ENCODE assay signal across 4 mouse cellular contexts in the genomic region with DNA sequence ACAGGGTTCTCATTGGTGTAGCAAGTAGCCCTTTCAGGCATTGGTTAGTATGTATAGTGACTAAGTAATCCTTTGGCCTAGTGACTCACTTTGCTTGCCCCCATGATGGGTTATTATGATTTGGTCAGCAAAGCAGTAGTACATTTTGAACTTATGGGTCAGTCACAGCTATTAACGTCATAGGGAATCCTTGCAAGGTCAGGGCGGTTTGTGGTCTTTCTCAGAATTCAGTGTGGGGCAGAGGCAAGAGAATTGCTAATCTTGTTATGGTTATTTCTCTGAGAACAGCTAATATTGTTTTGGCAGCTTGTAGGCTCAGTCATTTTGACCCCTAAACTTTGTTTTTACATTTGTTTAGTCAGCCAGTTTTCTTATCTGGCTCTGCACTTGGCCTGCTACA. TPM values are rescaled to one million over a fixed set of nuclear protein-coding genes. Genes with fewer than 3 reads are reported as not detected.
DNase-seq lines count a peak whose midpoint lies in the region; ATAC-seq and TF ChIP-seq lines count a peak whose summit lies in the region.
"Not testable (repeated sequence)": the region's sequence is repeated elsewhere in the genome, so short reads cannot be mapped to it uniquely, and the experiment has no call there.

No protein-coding gene starts in this region.

- H3K27ac ChIP-seq in liver, postnatal 0 days (ENCODE audit: low read depth): not testable (repeated sequence)

- H3K9ac ChIP-seq in liver, postnatal 0 days (replicated peaks): not testable (repeated sequence)

- WGBS in liver, postnatal 0 days (ENCODE audit: insufficient replicate concordance): 68% methylated on average over 2 of the region's 2 CpGs

- DNase-seq in NIH3T3 (ENCODE audit: low read depth): peak; percentile 61
- DNase-seq in adrenal gland, adult 2 months: peak; percentile 41
- DNase-seq in adrenal gland, postnatal 36 days: peak; percentile 14 to 39
- not testable (repeated sequence) for DNase-seq in liver, postnatal 0 days

- not testable (repeated sequence) for H3K4me2 ChIP-seq in liver, postnatal 0 days (ENCODE audit: low read depth, low read length)

- not testable (repeated sequence) for TF ChIP-seq CTCF in liver, postnatal 0 days (IDR thresholded peaks at IDR 0.05; ENCODE audit: low read depth)

- not testable (repeated sequence) for H3K4me1 ChIP-seq in liver, postnatal 0 days (ENCODE audit: insufficient read depth)

- peak; percentile 21; the same call in 1 of the 2 replicates for ATAC-seq in liver, postnatal 0 days

- TF ChIP-seq EP300 in liver, postnatal 0 days (IDR thresholded peaks at IDR 0.05; ENCODE audit: low read depth): not testable (repeated sequence)

- not testable (repeated sequence) for H3K9me3 ChIP-seq in liver, postnatal 0 days (ENCODE audit: low read length)

- not testable (repeated sequence) for H3K36me3 ChIP-seq in liver, postnatal 0 days (replicated peaks; ENCODE audit: insufficient read depth, low read length)

- not testable (repeated sequence) for H3K27me3 ChIP-seq in liver, postnatal 0 days (ENCODE audit: insufficient read depth, low read length)

- H3K4me3 ChIP-seq in liver, postnatal 0 days (ENCODE audit: low read depth, low read length): not testable (repeated sequence)

RNA-seq across cellular contexts. Expression of gene Bzw1, which starts 18.4 kb away (rescaled TPM):
- 100 to 1,000 TPM; 125 to 134 TPM for total RNA-seq in adrenal gland, adult 2 months (2021)
- 5.6 and 7.5 TPM in 2 replicates for polyA plus RNA-seq in adrenal gland, adult 2 months (2012; rRNA removed)
- total RNA-seq in adrenal gland, postnatal 36 days (2021): 100 to 1,000 TPM; 149 to 239 TPM
- 118 and 128 TPM in 2 replicates for polyA plus RNA-seq in liver, postnatal 0 days (2015; fragmentation: Nextera tagmentation; extraction: Ambion mirVana)

RNA-seq across cellular contexts. Expression of gene Clk1, which starts 49.6 kb away (rescaled TPM):
- 100 to 1,000 TPM; 120 to 159 TPM for total RNA-seq in adrenal gland, adult 2 months (2021)
- 9.9 and 10.7 TPM in 2 replicates for polyA plus RNA-seq in adrenal gland, adult 2 months (2012; rRNA removed)
- total RNA-seq in adrenal gland, postnatal 36 days (2021): 100 to 1,000 TPM; 168 to 179 TPM
- polyA plus RNA-seq in liver, postnatal 0 days (2015; fragmentation: Nextera tagmentation; extraction: Ambion mirVana): 67.3 and 76.6 TPM in 2 replicates
